Mouse (Mus musculus): ENCODE results near the gene Hspb9.

The Hspb9 gene

DNA sequence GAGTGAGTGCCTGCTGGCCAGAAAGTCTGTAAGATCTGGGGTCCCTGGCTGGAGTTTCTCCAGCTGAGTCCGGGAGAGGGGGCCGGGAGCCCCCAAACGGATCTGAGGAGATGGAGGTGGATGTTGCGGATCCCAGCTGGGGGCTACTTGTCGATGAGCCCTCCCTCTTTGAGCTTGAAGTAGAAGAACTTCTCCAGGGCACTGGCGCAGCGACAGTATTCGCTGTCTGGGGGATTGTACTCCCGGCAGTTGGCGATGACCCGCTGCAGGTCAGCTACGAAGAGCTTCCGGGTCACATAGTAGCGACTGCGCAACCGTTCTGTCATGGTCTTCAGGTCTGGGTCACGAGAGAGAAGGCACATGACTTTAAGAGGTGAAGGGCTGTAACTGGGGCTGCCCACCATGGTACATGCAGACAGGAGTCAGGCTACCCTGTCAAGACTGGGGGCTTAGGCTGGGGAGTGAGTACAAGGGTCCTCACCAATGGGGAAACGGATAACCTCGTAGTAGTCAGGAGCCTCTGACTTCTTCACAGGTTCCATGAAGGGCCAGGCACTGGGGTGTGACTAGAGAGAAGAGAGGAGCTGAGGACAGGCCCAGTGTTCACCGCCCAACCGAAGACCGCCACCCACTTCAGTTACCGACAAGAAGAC lies 8.4 kb upstream of the Hspb9 start:
- DNase-seq (ENCODE audit: low spot score) = no peak

DNA sequence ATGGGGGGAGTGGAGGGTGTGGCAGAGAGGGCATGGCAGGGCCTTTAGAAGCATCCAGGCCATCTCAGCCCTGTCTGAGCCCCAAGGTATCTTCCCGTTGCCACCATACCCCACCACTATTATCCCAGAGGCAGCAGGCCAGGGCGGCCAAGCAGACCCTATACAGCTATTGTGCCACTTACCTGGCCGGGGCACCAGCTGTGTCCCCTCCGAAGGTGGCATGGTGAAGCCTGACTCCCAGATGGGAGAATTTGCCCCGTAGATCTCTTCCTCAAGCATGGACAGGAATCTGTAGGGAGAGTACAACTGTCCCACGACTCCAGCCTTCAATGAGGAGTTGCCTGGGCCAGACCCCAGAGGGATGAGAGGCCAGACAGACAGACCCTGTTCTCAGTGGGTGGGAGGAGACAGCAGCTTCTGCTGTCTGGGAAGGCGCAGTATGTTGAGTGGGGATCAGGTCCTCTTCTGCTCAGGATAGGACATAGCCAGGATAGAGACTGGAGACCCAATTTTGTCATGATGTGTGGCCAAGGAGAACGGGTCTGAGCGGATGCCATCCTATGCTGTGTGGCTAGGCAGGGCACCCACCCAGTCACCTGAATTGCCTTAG lies 4.3 kb upstream of the Hspb9 start:
- no peak for DNase-seq (ENCODE audit: low spot score)

DNA sequence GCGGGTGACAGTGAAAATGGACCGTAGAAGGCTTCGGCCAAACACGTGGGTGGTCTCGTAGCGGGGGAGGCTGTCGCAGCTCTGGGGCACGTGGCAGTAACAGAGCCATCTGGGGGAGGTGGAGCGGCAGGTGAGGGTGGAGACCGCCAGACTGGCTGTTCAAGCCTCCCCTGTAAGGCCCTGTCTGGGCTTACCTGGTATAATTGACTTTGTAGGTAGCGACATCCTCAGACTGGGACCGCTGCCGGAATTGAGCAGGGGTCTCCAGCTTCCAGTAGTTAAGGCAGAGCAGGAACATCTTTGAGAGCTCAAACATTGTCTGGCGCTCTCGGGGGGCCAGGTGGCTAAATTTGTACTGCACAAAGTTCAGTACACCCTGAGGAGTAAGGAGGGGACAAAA lies 3.1 kb upstream of the Hspb9 start:
- DNase-seq (ENCODE audit: low spot score) = no peak

DNA sequence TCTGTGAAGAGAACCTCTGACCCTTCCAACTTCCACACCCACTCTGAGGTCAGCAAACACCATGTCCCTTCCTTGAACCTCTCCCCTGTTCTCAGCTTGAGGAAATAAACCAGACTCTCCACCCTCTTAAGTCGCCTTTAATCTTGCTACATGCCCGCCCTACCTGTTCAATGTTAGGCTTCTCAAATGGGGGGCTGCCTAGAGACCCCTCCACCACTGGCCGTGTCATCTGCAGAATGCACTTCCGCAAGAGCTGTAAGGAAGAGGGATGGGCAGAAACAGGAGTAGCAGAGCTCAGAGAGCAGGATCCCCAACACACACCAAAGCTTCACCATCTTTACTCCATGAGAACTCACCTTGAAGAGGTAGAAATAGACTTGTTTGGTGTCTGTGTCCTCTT lies 2.7 kb upstream of the Hspb9 start:
- no peak for DNase-seq (ENCODE audit: low spot score)

DNA sequence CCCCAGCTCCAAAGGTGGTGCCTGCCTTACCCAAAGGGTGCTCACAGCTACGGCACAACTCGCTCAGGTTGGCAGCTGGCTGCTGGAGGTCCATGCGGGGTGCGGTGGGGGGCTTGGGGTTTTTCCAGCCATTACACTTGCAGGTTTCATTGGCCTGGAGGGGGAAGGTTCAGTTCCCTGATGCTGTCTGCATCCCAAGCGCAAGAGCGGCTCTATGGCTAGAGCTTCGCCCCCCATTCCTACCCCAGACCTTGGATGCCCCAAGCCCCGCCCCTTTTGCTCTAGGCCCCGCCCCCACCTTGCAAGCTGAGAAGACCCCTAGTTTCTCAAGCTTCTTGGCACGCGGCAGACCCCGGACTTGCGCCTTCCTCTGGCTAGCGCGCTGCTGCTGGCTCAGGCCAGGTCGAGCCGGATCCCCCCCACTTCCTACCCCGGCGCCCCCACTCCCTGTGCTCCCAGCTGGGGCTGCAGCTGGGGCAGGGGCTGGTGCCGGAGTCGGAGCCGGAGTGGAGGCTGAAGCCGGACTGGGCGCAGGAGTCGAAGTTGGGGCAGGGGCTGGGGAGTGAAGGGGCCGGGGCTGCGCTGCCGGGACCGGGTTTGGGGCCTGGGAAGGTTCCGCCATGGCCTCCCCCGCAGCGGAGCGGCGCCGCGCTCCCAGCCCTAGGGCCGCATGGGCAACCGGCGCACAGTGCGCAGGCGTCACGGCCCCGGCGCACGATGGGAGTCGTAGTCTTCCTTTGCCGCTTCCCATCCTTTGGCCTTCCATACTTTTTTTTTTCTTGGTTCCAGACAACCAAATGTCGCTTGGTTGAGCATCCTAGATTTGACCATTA lies 1.7 kb upstream of the Hspb9 start, which contains the start of gene Kat2a:
Gene Kat2a, minus strand, starts transcription at position 683 of the 833 bp plus-strand sequence.
- peak; percentile 80 for DNase-seq (ENCODE audit: low spot score)

DNA sequence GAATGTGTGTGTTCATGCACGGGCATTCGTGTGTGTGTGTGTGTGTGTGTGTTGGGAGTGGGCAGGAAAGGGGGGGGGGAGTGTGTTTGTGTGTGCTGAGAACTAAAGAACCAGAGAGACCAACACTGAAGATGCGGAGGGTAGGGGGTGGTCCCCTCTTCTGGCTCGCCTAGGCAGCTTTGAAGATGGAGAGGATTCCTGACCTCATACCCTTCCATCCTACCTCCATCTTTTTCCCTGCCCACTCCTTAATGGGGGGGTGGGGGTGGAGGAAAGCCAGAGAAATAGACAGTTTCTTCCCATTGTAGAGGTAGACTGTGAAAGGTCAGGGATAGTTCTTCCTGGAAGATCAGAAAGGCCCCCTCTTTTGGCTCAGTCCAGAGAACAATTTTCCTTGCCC lies 476 bp upstream of the Hspb9 start:
- DNase-seq (ENCODE audit: low spot score) = no peak

DNA sequence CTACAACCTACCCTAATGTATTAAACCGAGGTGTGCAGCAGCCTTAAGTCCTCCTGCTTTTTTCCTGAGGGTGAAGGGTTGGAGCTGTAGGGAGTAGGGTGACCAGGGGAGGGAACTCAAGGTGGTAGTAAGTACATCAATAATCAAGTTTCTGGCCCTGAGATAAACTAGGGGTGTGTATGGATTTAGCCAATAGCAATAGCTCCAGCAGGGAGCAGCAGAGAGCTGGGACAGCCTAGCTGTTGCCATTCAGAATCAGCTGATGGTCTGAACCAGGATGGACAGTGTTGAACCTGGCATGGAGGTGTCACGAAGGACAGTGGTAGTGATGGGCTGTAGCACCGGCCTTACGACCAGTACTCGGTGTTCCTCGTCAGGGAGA lies 875 bp downstream of the Hspb9 start:
- DNase-seq (ENCODE audit: low spot score) = peak; percentile 81

DNA sequence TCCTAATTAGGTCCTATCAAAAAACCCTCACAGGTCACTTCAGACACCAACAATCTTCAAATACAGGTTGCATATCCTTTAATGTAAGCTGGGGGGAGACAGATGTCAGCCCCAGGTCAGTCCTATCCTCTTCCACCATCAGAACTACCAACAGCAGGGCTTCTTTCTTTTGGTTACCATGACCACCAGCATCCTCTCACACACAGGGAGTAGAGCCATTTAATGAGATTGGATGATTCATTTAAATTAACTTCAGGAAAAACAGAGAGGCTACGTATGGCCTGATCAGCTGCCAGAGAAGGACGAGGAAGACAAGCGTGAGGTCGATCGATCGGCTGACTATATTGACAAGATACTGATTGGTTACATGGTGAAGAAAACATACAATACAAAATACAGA lies 1.3 kb downstream of the Hspb9 start:
- DNase-seq (ENCODE audit: low spot score) = no peak

DNA sequence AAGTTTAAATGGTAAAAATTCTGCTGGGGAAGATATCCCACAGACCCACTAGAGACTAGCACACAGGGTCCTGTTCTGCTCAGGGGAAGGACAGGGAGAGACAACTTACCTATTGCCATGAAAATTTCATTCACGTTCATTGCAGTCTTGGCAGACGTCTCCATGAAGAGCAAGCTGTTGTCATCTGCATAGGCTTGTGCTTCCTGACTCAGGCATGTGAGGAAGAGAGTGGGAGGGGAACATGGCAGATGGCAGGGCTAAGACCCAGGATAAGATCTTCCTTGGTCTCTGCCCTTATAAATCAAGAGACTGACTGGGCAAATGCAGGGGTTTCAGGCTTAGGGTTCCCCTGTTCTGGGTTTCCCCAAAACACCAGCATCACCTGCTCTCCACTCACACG lies 3.0 kb downstream of the Hspb9 start:
- DNase-seq (ENCODE audit: low spot score) = no peak

DNA sequence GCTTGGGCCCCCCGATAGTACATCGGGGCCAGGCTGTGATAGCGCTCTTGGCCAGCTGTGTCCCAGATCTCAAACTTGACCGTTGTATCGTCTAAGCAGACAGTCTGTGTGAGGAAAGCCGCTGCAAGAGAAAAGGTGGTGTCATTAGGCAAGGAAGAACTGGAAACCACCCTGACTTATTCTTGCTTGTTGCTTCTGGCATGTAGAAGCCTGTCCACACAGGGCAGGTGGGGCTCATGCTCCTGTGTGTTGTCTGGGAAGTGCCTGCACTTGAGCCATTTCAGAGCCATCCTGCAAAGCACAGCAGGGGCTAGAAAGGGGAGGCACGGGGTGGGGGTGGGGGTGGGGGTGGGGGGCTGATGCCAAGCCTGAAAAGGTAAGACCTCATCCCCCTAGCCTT lies 4.8 kb downstream of the Hspb9 start:
- DNase-seq (ENCODE audit: low spot score) = no peak

DNA sequence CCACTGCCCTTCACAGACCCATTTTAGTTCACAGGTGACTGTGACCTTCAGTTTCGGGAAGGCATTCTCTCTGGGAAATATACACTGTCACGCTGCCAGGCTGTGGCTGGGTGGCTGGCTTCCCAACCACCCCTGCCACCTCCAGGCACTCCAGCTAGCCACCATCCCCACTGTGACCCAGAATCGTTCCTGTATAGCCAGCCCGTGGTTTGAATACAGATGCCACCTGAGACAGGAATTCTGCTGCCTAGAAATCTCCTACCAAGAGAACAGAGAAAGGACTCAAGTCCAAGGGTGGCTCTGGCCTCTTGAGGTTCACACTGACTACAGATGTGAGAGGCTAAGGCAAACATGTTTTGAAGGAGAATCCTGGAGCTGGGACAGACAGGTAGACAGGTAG lies 5.2 kb downstream of the Hspb9 start:
- no peak for DNase-seq (ENCODE audit: low spot score)

DNA sequence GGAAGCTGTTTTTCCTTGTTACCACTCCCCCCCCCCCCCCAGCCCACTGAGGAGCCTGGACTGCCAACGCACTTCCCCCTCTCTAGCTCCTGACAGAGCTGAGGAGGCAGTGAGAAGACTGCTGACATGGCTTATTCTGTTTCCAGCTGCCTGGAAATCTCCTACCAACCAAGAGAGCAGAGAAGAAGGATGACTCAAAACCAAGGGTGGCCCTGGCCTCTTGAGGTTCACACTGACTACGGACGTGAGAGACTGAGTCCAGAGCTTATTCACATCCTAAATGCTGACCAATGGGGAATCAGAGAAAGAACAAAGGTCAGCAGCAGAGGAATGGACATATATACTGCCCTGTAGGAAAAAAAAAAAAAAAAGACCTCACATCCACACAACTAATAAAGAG lies 5.7 kb downstream of the Hspb9 start:
- DNase-seq (ENCODE audit: low spot score) = no peak

DNA sequence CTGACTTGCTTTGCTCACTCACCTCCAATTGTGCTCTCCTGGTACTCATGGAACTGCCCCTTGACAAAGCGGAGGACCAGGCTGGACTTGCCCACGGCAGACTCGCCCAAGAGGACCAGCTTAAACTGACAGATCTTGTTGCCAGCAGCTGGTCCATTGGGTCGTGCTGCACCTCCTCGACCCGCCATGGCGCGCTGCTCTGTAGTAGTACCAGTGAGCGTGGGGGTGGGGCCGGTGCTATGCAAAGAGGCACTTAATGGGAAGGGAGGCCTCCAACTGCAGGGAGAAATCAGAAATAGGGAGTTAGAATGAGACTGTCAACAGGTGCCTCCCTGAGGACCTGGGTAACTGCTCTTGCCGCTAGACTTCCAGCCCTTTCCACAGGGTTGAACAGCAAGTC lies 6.2 kb downstream of the Hspb9 start:
- no peak for DNase-seq (ENCODE audit: low spot score)

DNA sequence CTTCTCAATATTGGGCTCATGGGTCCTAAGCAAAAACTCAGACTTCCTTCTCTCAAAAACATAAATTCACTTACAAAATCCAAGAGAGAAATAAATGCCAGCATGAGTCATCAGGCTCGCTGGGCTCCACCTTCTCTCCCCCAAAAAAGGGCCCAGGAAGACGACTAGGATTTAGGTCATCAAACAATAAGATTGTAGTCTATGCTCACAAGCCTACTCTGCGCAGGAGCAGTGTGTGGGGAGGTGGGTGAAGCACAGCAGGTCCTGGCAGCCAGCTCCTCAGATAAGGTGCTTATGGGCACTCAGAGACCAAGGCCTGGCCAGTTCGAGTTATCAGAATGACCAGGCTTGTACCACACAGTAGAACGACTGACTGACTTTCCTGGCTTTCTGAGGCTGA lies 6.7 kb downstream of the Hspb9 start:
- DNase-seq (ENCODE audit: low spot score) = no peak

DNA sequence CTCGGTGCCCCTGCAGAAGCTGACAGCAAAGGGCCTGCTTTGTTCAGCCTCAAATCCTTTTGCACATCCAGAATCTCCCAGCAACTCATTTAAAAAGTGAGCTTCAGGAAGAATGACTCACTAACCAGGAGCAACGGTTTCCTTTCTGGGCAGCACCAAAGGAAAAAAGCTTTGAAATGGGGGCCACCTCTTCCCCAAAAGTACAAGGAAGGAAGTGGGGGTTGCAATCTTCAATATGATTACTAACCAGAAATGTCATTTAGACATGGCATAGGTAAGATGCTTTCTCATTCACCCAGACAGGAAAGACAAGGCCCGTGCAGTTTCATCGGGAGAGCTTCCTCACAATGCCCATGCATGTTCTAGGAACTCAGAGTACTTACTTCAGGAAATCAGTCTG lies 7.6 kb downstream of the Hspb9 start:
- peak; percentile 53 for DNase-seq (ENCODE audit: low spot score)

DNA sequence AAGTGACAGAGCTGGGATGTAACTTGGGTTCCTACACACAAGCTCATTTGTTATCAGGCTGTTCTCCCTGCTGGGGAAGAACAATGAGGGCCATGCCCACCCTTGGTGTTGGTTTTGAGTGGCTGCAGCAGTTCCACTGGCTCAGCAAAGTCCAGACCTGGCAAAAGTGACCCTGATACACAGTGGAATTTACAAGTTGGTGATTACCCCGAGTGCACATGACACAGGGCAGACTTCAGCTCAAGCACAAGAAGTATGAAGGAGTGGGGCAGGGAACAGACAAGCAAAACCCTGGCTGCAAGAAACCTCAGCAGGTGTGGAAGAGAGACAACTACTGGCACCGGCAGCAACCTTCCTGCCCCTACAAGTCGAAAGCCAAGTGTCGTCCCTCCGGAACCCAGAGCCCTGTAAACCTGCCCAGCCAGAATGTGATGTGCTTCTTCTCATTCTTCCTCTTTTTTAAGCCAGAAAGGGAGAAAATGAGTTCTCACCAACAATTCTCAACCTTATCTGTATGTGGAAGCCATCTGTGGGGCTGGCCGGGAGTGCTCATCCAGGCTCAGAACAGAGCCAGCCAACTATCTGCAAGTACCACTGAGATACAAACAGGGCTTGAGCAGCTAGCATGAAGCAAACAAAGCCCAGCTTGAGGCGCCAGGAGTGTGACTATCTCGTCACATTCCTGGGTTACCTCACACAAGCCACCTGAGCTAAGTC lies 8.3 kb downstream of the Hspb9 start:
- no peak for DNase-seq (ENCODE audit: low spot score)

DNA sequence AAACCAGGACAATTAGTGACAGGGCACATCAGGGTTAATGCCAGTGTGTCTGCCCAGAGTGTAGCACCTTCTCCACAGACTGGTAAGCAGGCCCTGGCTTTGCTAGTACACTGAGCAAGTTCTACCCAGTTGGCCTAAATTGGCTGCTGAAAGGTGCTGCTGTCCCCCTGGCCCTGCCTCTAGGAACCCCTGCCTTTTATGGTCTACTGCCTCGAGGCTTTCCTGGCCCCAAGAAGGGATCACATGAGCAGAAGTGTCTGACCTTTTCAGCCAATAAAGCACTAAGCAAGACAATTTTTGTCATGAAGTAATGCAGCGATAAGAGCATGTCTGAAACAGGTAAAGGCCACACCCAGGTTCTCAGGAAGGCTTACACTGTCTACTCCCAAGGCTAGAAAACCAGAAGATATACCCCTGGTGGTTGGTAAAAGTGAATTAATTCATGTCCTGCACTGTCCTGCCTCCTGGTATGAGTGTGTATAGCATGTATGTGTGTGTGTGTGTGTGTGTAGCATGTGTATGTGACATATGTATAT lies 8.9 kb downstream of the Hspb9 start:
- DNase-seq (ENCODE audit: low spot score) = no peak

DNA sequence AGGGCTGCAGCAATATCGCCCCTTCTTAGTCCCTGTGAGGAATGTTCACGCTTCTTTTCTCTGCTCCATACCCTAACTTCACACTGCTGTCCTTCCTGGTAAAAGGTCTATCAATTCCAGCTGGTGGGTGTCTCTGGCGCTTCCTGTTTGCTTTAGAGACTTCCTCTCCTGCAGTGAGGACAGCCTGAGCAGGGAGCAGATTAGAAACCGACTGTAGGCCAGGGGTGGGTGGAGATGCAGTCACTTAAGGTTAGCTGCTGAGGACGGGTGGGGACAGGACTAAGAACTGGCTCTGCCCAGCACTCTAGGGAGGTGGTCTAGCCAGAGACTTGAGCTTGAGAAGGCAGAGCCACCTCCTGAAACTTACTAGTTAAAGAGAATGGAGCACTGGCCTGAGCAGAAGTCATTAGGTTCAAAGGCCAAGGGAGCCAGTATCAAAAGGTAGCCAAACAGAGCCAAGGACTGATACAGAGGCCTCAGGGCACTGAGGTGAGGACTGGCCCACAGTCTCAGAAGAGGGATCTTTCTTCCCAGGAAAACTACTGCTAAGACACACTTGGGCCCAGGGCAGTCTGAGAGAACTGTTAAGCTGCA lies 11.4 kb downstream of the Hspb9 start:
- DNase-seq (ENCODE audit: low spot score) = peak; percentile 76

DNA sequence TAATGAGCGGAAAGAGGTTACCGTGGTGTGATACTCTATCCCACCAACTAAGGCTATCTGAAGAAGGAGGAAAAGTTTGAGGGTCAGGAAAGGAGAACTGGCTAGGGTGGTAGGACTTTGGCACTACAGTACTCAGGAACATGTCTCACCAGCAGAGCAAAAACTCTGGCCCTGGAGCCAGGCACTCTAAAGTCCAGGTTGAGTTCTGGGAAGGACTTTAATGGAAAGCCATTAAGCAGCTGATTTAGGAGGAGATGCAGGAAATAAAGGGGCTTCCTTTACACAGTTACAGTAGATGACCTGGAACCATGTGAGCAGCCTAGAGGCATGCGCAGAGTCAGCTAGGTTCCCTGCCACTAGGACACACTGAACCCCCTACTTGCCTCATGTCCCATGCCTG lies 13.6 kb downstream of the Hspb9 start:
- DNase-seq (ENCODE audit: low spot score) = no peak

DNA sequence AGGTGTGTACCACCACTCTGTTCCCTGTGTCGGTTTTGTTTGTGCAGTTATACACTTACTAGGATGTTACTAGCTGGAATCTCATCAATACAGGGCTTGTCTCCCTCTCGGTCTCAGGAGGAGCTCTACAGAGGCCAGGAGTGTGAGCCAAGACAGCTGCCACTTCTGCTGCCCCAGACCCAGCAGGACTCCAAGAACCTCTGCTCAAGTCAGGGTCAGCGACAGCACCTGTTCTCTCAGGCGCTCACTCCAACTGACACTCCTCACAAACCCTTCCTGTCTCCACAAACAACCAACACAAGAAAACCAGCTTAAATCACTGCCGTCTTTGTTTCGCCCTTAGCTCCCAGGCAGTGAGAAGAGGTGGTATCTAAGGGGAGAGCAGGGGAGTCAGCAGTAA lies 15.0 kb downstream of the Hspb9 start:
- DNase-seq (ENCODE audit: low spot score) = no peak

DNA sequence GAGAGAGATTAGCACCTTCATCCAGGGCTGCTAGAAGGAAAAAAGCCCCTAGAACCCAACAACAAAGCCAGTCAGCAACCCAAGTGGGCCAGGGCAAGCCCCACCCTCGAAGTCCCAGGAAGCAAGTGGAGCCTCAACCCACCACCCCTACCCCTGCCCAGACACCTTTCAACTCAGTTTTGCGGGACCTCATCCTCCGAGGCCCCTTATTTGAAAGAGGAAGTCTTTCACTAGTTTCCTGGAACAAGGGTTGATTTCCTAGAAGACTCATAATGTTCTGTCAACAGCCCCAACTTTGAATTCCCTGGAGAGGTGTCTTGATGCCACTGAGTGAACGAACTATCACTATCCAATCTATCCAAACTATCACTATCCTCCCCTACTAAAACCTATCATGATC lies 16.3 kb downstream of the Hspb9 start:
- no peak for DNase-seq (ENCODE audit: low spot score)
